Mouse (Mus musculus) liver, adult (tissue): ENCODE results near the gene Man2a2.
A peak's percentile ranks its signal among the peaks of the same experiment; 100 is the strongest.

Experiments
- GATA4 ChIP-seq: IDR thresholded peaks from 2 replicates; pipeline ENCODE4 v1.6.1; 2014; ENCODE audit warnings: mild to moderate bottlenecking, low read length; ENCODE audit not compliant: insufficient replicate concordance

Gene Man2a2

GRCm38 (mm10) chr7:80402651-80403321 lies 31.6 kb upstream of the Man2a2 start:
- TF ChIP-seq GATA4, result no peak

- TF ChIP-seq GATA4, result no peak
Observed at GRCm38 (mm10) chr7:80401860-80402641, 30.9 kb upstream of the Man2a2 start.

- no peak for TF ChIP-seq GATA4
Observed at GRCm38 (mm10) chr7:80401041-80401859, 30.1 kb upstream of the Man2a2 start.

GRCm38 (mm10) chr7:80400571-80400970 lies 29.4 kb upstream of the Man2a2 start:
- TF ChIP-seq GATA4, result no peak

GRCm38 (mm10) chr7:80400099-80400498 lies 28.9 kb upstream of the Man2a2 start:
- TF ChIP-seq GATA4, result no peak

GRCm38 (mm10) chr7:80398654-80399444 lies 27.7 kb upstream of the Man2a2 start:
- no peak for TF ChIP-seq GATA4

- no peak for TF ChIP-seq GATA4
Observed at GRCm38 (mm10) chr7:80397986-80398385, 26.8 kb upstream of the Man2a2 start.

GRCm38 (mm10) chr7:80394600-80394999 lies 23.4 kb upstream of the Man2a2 start:
- TF ChIP-seq GATA4, result no peak

- TF ChIP-seq GATA4, result no peak
Observed at GRCm38 (mm10) chr7:80392119-80392518, 20.9 kb upstream of the Man2a2 start.

GRCm38 (mm10) chr7:80387633-80388543 lies 16.7 kb upstream of the Man2a2 start, which contains the start of gene Fes:
Gene Fes, minus strand, starts transcription at chr7:80387946.
- no peak for TF ChIP-seq GATA4

GRCm38 (mm10) chr7:80387033-80387632 lies 16.0 kb upstream of the Man2a2 start:
- TF ChIP-seq GATA4, result no peak

- peak; percentile 35; the same call in 1 of the 2 replicates for TF ChIP-seq GATA4
Observed at GRCm38 (mm10) chr7:80386235-80386930, 15.2 kb upstream of the Man2a2 start.

- TF ChIP-seq GATA4, result no peak
Observed at GRCm38 (mm10) chr7:80382919-80383318, 11.7 kb upstream of the Man2a2 start.
